In genomic region chr13:55208837-55209648, GRCm38 (mm10) we compare ENCODE assay signal across 9 mouse cellular contexts. TPM values are rescaled to one million over a fixed set of nuclear protein-coding genes. Genes with fewer than 3 reads are reported as not detected.
DNase-seq lines count a peak whose midpoint lies in the region; ATAC-seq lines count a peak whose summit lies in the region.
"Had no signal": no experiment of that assay in that cellular context is flagged by ENCODE, and none has a peak within 500 bp of the region (broad histone marks: within the 10 kb centered on the region; RNA-seq: fewer than 3 reads in every experiment).

No protein-coding gene starts in this region.

- no peak overlapping the region for H3K4me2 ChIP-seq in midbrain, embryonic 13.5 days (replicated peaks)
- H3K4me2 ChIP-seq in limb, embryonic 13.5 days (replicated peaks) = peak overlapping the region; percentile 68
- H3K4me2 ChIP-seq in stomach, embryonic 15.5 days = no peak overlapping the region

- H3K4me1 ChIP-seq in midbrain, embryonic 10.5 days = peaks cover 38% of the 10 kb centered on the region
- H3K4me1 ChIP-seq in midbrain, embryonic 13.5 days (replicated peaks) = peaks cover 29% of the 10 kb centered on the region
- peaks cover 25% of the 10 kb centered on the region for H3K4me1 ChIP-seq in limb, embryonic 13.5 days
- peaks cover 18% of the 10 kb centered on the region for H3K4me1 ChIP-seq in stomach, embryonic 15.5 days

- H3K36me3 ChIP-seq in midbrain, embryonic 10.5 days = peaks cover 10% of the 10 kb centered on the region
- H3K36me3 ChIP-seq in midbrain, embryonic 13.5 days = no peaks in the 10 kb centered on the region
- H3K36me3 ChIP-seq in limb, embryonic 13.5 days = peaks cover 8% of the 10 kb centered on the region
- H3K36me3 ChIP-seq in stomach, embryonic 15.5 days = no peaks in the 10 kb centered on the region

- ATAC-seq in midbrain, embryonic 13.5 days = no peak
- ATAC-seq in limb, embryonic 13.5 days (ENCODE audit: low FRiP score, low read depth) = no peak
- ATAC-seq in stomach, embryonic 15.5 days (ENCODE audit: insufficient read depth, low FRiP score, low read depth) = no peak

- H3K4me3 ChIP-seq in midbrain, embryonic 10.5 days = peak overlapping the region; percentile 95; the same call in 1 of the 2 replicates
- no peak overlapping the region for H3K4me3 ChIP-seq in midbrain, embryonic 13.5 days (replicated peaks)
- H3K4me3 ChIP-seq in limb, embryonic 13.5 days = no peak overlapping the region
- no peak overlapping the region for H3K4me3 ChIP-seq in stomach, embryonic 15.5 days (replicated peaks)

- peak; percentile 62 for DNase-seq in cerebellum, adult 9-11 months
- DNase-seq in cerebellum, adult 8-10 months = no peak
- DNase-seq in midbrain, embryonic 10.5 days (ENCODE audit: low spot score) = no peak
- DNase-seq in adrenal gland, adult 18-20 months (ENCODE audit: low spot score in 2 of 2) = no peak
- no peak for DNase-seq in urinary bladder, postnatal 4 days (ENCODE audit: low spot score in 2 of 2)

- no peak overlapping the region for H3K9ac ChIP-seq in midbrain, embryonic 13.5 days (replicated peaks)
- no peak overlapping the region for H3K9ac ChIP-seq in limb, embryonic 13.5 days
- H3K9ac ChIP-seq in stomach, embryonic 15.5 days = no peak overlapping the region

- WGBS in midbrain, embryonic 10.5 days = 70% methylated on average over 13 of the region's 13 CpGs
- WGBS in midbrain, embryonic 13.5 days = 66% methylated on average over 13 of the region's 13 CpGs
- WGBS in limb, embryonic 13.5 days = 66% methylated on average over 13 of the region's 13 CpGs
- WGBS in stomach, embryonic 15.5 days = 76% methylated on average over 13 of the region's 13 CpGs

- no peaks in the 10 kb centered on the region for H3K9me3 ChIP-seq in midbrain, embryonic 10.5 days (replicated peaks)
- no peaks in the 10 kb centered on the region for H3K9me3 ChIP-seq in midbrain, embryonic 13.5 days
- no peaks in the 10 kb centered on the region for H3K9me3 ChIP-seq in limb, embryonic 13.5 days
- H3K9me3 ChIP-seq in stomach, embryonic 15.5 days = no peaks in the 10 kb centered on the region

- H3K27me3 ChIP-seq in midbrain, embryonic 10.5 days (ENCODE audit: low read depth, poor library complexity, severe bottlenecking) = no peaks in the 10 kb centered on the region
- 0 out of 2 replicates have a peak, but pooled peaks cover 2% of the 10 kb centered on the region for H3K27me3 ChIP-seq in midbrain, embryonic 13.5 days
- no peaks in the 10 kb centered on the region for H3K27me3 ChIP-seq in limb, embryonic 13.5 days
- no peaks in the 10 kb centered on the region for H3K27me3 ChIP-seq in stomach, embryonic 15.5 days (replicated peaks)

- H3K27ac ChIP-seq in midbrain, embryonic 10.5 days (replicated peaks) = peak overlapping the region; percentile 100
- no peak overlapping the region for H3K27ac ChIP-seq in midbrain, embryonic 13.5 days
- peak overlapping the region; percentile 99; the same call in 1 of the 2 replicates for H3K27ac ChIP-seq in limb, embryonic 13.5 days
- H3K27ac ChIP-seq in stomach, embryonic 15.5 days = peak overlapping the region; percentile 45; the same call in 1 of the 2 replicates

RNA-seq across cellular contexts. Expression of gene Nsd1, which starts 0.5 kb away (rescaled TPM):
- 70.7 and 72.9 TPM in 2 replicates for polyA plus RNA-seq in midbrain, embryonic 10.5 days (2016; fragmentation: Nextera tagmentation; extraction: Ambion mirVana)
- polyA plus RNA-seq in midbrain, embryonic 13.5 days (2015; fragmentation: Nextera tagmentation; extraction: Ambion mirVana) = 75.1 and 81.5 TPM in 2 replicates
- 80.4 and 82.4 TPM in 2 replicates for polyA plus RNA-seq in limb, embryonic 13.5 days (2015; fragmentation: Nextera tagmentation; extraction: Ambion mirVana)
- 57.0 and 61.1 TPM in 2 replicates for polyA plus RNA-seq in stomach, embryonic 15.5 days (2015; fragmentation: Nextera tagmentation; extraction: Ambion mirVana)
- total RNA-seq in adrenal gland, adult 18-20 months (2021) = 10 to 100 TPM; 76.4 to 82.4 TPM

RNA-seq across cellular contexts. Expression of gene Fgfr4, which starts 56.6 kb away (rescaled TPM):
- 0.25 and 0.35 TPM in 2 replicates for polyA plus RNA-seq in midbrain, embryonic 10.5 days (2016; fragmentation: Nextera tagmentation; extraction: Ambion mirVana)
- 0.30 and 0.47 TPM in 2 replicates for polyA plus RNA-seq in midbrain, embryonic 13.5 days (2015; fragmentation: Nextera tagmentation; extraction: Ambion mirVana)
- 11.8 and 12.0 TPM in 2 replicates for polyA plus RNA-seq in limb, embryonic 13.5 days (2015; fragmentation: Nextera tagmentation; extraction: Ambion mirVana)
- 7.6 and 8.4 TPM in 2 replicates for polyA plus RNA-seq in stomach, embryonic 15.5 days (2015; fragmentation: Nextera tagmentation; extraction: Ambion mirVana)
- total RNA-seq in adrenal gland, adult 18-20 months (2021) = 10 to 100 TPM; 28.4 to 38.7 TPM
- total RNA-seq: common myeloid progenitor, adult 5-6 weeks had no signal
